Mouse (Mus musculus) lung, adult 2 months (tissue): ENCODE data around the gene Entpd2. TPM values are rescaled to one million over a fixed set of nuclear protein-coding genes. Genes with fewer than 3 reads are reported as not detected.

Experiments
- DNase-seq: peaks from one replicate; pipeline ENCODE4 v3.0.0; 2022
- H3K4me1 ChIP-seq: fragments of 200-500 bp; 2 replicates; pipeline ENCODE4 v1.6.1; 2011; ENCODE audit warnings: low read length; ENCODE audit not compliant: control insufficient read depth, insufficient read depth
- H3K4me3 ChIP-seq: fragments of 200-500 bp; replicated peaks from 2 replicates; pipeline ENCODE3; 2011; ENCODE audit warnings: low read depth, mild to moderate bottlenecking, control low read depth, low read length; ENCODE audit errors: extremely low read depth
- CTCF ChIP-seq: fragments of 200-500 bp; IDR thresholded peaks from 2 replicates; pipeline ENCODE4 v1.5.1; 2011; ENCODE audit warnings: mild to moderate bottlenecking, low read length, control low read depth; ENCODE audit not compliant: insufficient read depth
- POLR2A ChIP-seq: fragments of 200-500 bp; IDR thresholded peaks from 2 replicates; pipeline ENCODE4 v1.6.1; 2011; ENCODE audit warnings: low read depth, mild to moderate bottlenecking, control low read depth, low read length, borderline replicate concordance; ENCODE audit errors: extremely low read depth
- WGBS: fragments of 180-500 bp; shearing (Covaris S2); methylation state at CpG from one replicate; pipeline ENCODE4 v1.1.7; 2018; 5-methylcytosine and 5-hydroxymethylcytosine counted together
- polyA plus RNA-seq: library from polyadenylated mRNA; depleted of rRNA; stranded (reverse); fragments of >200 nt; gene quantifications from 2 replicates; pipeline ENCODE4 v1.2.3, GENCODE M21; 2012; rRNA removed

Gene Entpd2
- 18.4 and 18.6 TPM in 2 replicates for polyA plus RNA-seq

GRCm38 (mm10) chr2:25395721-25396596, at the start of gene Entpd2:
Gene Entpd2, plus strand, starts transcription at chr2:25395874.
- Histone ChIP-seq H3K4me1 (peaks cover 6% of the 10 kb centered on the region), H3K4me3 (peak within 1 kb of the TSS; percentile 49)
- peak; percentile 49 for DNase-seq
- 0 out of 2 replicates have a peak, but pooled peaks have one; percentile 12 for TF ChIP-seq POLR2A
- TF ChIP-seq CTCF: 0 out of 2 replicates have a peak, but pooled peaks have one; percentile 6
- 3% methylated on average over 57 of the region's 57 CpGs for WGBS

GRCm38 (mm10) chr2:25348162-25348561, 47.5 kb upstream of the Entpd2 start:
- no peak for TF ChIP-seq POLR2A
- Histone ChIP-seq H3K4me1 (no peaks in the 10 kb centered on the region), H3K4me3 (no peak overlapping the region)
- no peak for DNase-seq
- 77% methylated on average over 7 of the region's 7 CpGs for WGBS

- WGBS: 94% methylated on average over 4 of the region's 4 CpGs
- no peak for DNase-seq
- TF ChIP-seq CTCF: no peak
- no peak for TF ChIP-seq POLR2A
- H3K4me1 ChIP-seq: no peaks in the 10 kb centered on the region
- H3K4me3 ChIP-seq: no peak overlapping the region
These were observed 46.2 kb upstream of the Entpd2 start for GRCm38 (mm10) chr2:25349499-25349898.

GRCm38 (mm10) chr2:25350701-25351100, 45.0 kb upstream of the Entpd2 start:
- TF ChIP-seq POLR2A: no peak
- no peak for TF ChIP-seq CTCF
- DNase-seq: no peak
- WGBS: 92% methylated on average over 3 of the region's 3 CpGs
- Histone ChIP-seq H3K4me1 (peaks cover 2% of the 10 kb centered on the region; the same call in 1 of the 2 replicates), H3K4me3 (no peak overlapping the region)

- Histone ChIP-seq H3K4me3 (no peak overlapping the region), H3K4me1 (peaks cover 9% of the 10 kb centered on the region; the same call in 1 of the 2 replicates)
- TF ChIP-seq CTCF: no peak
- no peak for TF ChIP-seq POLR2A
- 86% methylated on average over 6 of the region's 6 CpGs for WGBS
- DNase-seq: no peak
These were observed 41.5 kb upstream of the Entpd2 start for GRCm38 (mm10) chr2:25354211-25354610.

GRCm38 (mm10) chr2:25355419-25356066, 40.1 kb upstream of the Entpd2 start:
- TF ChIP-seq CTCF: no peak
- TF ChIP-seq POLR2A: no peak
- H3K4me3 ChIP-seq: peak overlapping the region; percentile 71
- 37% methylated on average over 18 of the region's 18 CpGs for WGBS
- DNase-seq: no peak
- peaks cover 9% of the 10 kb centered on the region; the same call in 1 of the 2 replicates for H3K4me1 ChIP-seq

- 3% methylated on average over 13 of the region's 13 CpGs for WGBS
- H3K4me1 ChIP-seq: peaks cover 9% of the 10 kb centered on the region; the same call in 1 of the 2 replicates
- DNase-seq: peak; percentile 73
These were observed 39.2 kb upstream of the Entpd2 start, which contains the start of gene Dpp7 for GRCm38 (mm10) chr2:25356208-25357079. Gene Dpp7, minus strand, starts transcription at chr2:25356359.

GRCm38 (mm10) chr2:25359848-25360247, 35.8 kb upstream of the Entpd2 start:
- H3K4me1 ChIP-seq: peaks cover 24% of the 10 kb centered on the region
- TF ChIP-seq POLR2A: no peak
- H3K4me3 ChIP-seq: no peak overlapping the region
- WGBS: 70% methylated on average over 4 of the region's 4 CpGs
- DNase-seq: no peak

More at GRCm38 (mm10) chr2:25356208-25357079, 39.2 kb upstream of the Entpd2 start, which contains the start of gene Dpp7:
- TF ChIP-seq CTCF (no peak), POLR2A (peak; percentile 64; the same call in 1 of the 2 replicates)
- H3K4me3 ChIP-seq: peak within 1 kb of the TSS; percentile 71

GRCm38 (mm10) chr2:25363478-25364178, 32.0 kb upstream of the Entpd2 start:
- peak; percentile 46 for DNase-seq
- peak overlapping the region; percentile 8 for H3K4me3 ChIP-seq
- H3K4me1 ChIP-seq: peaks cover 15% of the 10 kb centered on the region
- 39% methylated on average over 13 of the region's 13 CpGs for WGBS
- TF ChIP-seq POLR2A: no peak
- TF ChIP-seq CTCF: no peak
